Mouse (Mus musculus) cerebellum, adult 2 months (tissue): Measurements from ENCODE around the gene Rilp.

Source experiments
- CTCF ChIP-seq: fragments of 200-500 bp; IDR thresholded peaks from 2 replicates; pipeline ENCODE4 v1.5.1; 2011; ENCODE audit warnings: low read depth, mild to moderate bottlenecking, control low read depth, low read length, moderate library complexity, borderline replicate concordance; ENCODE audit not compliant: insufficient read depth
- POLR2A ChIP-seq: fragments of 200-500 bp; IDR thresholded peaks from 2 replicates; pipeline ENCODE4 v1.6.1; 2011; ENCODE audit warnings: low read length, control low read depth, borderline replicate concordance; ENCODE audit not compliant: insufficient read depth

DNA sequence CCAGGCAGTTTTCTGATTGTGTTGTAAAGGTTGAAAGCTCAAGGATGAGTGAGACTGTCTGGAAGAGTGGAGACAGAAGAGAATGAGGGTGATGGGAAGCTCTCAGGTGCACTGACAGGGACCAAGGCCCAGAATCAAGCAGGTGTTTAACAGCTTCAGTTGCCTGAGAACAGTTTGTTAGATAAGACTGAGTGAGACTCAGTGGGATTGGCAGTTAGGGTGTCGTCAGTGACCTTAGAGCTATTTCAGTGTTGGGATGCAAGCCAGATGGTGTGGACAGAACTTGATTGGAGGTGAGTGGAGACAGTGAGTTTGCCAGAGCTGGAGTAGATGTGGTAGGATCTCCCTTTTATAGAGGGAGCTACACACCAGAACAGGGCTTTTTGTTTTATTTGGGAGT, 11.8 kb upstream of the Rilp start:
- TF ChIP-seq CTCF (no peak), POLR2A (no peak)
